Mouse (Mus musculus): Measurements from ENCODE around the gene Tmem238l. TPM values are rescaled to one million over a fixed set of nuclear protein-coding genes. Genes with fewer than 3 reads are reported as not detected.
A peak's percentile ranks its signal among the peaks of the same experiment; 100 is the strongest.

The Tmem238l gene
- polyA plus RNA-seq (2014; fragmentation: Nextera tagmentation; extraction: Ambion mirVana), result not detected in 2 replicates

DNA sequence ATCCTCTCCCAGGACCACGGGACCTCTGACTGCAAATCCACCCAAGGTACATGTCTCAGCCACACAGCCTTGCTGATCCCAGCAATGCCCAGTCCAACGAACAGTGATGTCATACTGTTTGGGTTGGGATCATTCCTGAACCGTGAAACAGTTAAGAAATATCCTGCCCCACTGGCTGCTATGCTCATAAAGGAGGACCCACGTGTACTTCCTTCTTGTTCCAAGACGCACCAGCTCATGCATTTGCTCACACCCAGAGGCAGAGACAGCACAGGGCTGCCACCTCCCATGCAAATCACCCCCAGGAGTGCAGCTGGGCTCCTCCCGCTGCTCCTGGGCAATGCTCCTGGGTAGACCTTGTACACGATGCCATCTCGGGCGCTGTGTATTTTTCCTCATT is at the start of gene Tmem238l:
Gene Tmem238l (plus strand): TSS at position 336 of the 400 bp plus-strand sequence.
- no peak within 1 kb of the TSS for H3K9ac ChIP-seq (ENCODE audit: low read length)
- no peak within 1 kb of the TSS for H3K27ac ChIP-seq (ENCODE audit: low read depth, low read length)
- H3K4me2 ChIP-seq (ENCODE audit: low read depth), result no peak within 1 kb of the TSS
- H3K27me3 ChIP-seq (ENCODE audit: control insufficient read depth, insufficient read depth, low read length), result no peaks in the 10 kb centered on the region
- no peak within 1 kb of the TSS for H3K4me3 ChIP-seq (ENCODE audit: low read depth, low read length)
- H3K36me3 ChIP-seq (ENCODE audit: control insufficient read depth, insufficient read depth, low read length), result no peaks in the 10 kb centered on the region
- DNase-seq (ENCODE audit: low spot score), result no peak
- no peaks in the 10 kb centered on the region for H3K9me3 ChIP-seq (ENCODE audit: control insufficient read depth, low read length)
- no peak for ATAC-seq (ENCODE audit: insufficient read depth, low FRiP score, low TSS enrichment)
- 81% methylated on average over 9 of the region's 9 CpGs for WGBS
- H3K4me1 ChIP-seq (ENCODE audit: control insufficient read depth, insufficient read depth, low read length), result no peaks in the 10 kb centered on the region

DNA sequence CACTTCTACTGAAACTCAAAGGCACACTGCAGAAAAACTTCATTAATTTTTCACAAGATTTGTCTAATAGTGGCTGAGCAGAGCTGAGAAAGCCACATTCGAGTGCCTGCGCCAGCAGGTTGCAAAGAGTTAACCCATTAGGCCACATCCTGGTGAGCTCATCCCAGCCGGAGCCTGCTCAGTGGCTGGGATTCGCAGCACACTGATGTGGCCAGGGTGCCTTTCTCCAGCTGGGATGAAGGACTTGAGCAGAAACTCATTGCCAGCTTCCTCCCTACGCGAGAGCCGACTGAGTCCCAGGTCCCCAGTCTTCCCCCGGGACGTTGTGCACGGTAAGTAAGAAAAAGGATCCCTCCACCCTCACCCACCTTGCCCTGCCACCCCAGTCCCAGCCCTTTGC is 44.6 kb upstream of the Tmem238l start, which contains the start of gene Pirt:
Gene Pirt (plus strand): TSS at position 171 of the 400 bp plus-strand sequence.
- H3K36me3 ChIP-seq (ENCODE audit: control insufficient read depth, insufficient read depth, low read length), result no peaks in the 10 kb centered on the region
- no peak within 1 kb of the TSS for H3K9ac ChIP-seq (ENCODE audit: low read length)
- H3K9me3 ChIP-seq (ENCODE audit: control insufficient read depth, low read length), result no peaks in the 10 kb centered on the region
- ATAC-seq (ENCODE audit: insufficient read depth, low FRiP score, low TSS enrichment) (no peak), DNase-seq (ENCODE audit: low spot score) (no peak)
- WGBS, result 54% methylated on average over 10 of the region's 10 CpGs
- H3K27me3 ChIP-seq (ENCODE audit: control insufficient read depth, insufficient read depth, low read length), result no peaks in the 10 kb centered on the region
- no peak within 1 kb of the TSS for H3K27ac ChIP-seq (ENCODE audit: low read depth, low read length)
- H3K4me3 ChIP-seq (ENCODE audit: low read depth, low read length), result no peak within 1 kb of the TSS
- H3K4me1 ChIP-seq (ENCODE audit: control insufficient read depth, insufficient read depth, low read length), result no peaks in the 10 kb centered on the region
- no peak within 1 kb of the TSS for H3K4me2 ChIP-seq (ENCODE audit: low read depth)

DNA sequence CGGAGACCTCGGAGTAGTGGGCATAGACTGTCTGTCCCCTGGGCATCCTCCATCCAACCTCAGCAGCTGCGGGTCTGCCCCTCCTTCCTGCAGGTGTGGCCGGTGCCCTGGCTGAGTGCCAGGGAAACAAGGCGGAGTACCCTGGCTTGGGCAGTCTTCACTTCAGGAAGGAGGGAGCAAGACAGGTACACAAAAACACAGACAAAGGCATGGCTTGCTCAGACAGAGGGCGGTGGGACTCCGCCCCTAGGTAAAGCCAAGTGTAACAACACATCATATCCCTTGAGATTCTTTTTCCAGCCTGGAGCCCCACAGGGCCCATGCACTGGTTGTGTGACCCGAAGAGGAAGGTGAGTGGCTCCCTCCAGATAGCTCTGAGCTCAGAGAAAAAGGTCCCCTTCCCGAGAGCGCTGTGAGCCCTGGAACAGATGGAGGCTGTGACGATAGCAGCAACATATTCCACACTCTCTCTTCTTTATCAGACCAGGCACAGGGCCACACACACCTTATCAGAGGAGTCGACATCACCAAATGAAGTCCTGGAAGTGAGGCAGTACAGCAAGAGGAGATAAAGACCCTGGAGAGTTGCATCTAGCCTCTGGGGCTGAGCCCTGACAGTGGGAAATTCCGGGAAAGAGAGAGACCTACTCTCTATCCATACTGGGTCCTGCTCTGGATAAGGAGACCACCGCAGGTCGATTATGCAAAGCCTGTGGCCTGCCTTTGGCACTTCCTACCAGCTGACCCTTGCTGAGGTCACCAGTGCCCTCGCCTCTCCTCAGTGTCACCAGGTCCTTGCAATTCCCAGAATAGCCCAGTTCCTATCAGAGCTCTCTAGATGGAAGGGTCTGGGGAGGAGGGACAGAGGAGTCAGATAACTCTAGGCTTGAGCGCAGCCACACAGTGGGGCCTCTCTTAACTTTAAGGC is 43.6 kb upstream of the Tmem238l start:
- no peaks in the 10 kb centered on the region for H3K9me3 ChIP-seq (ENCODE audit: control insufficient read depth, low read length)
- no peak overlapping the region for H3K4me2 ChIP-seq (ENCODE audit: low read depth)
- H3K4me1 ChIP-seq (ENCODE audit: control insufficient read depth, insufficient read depth, low read length), result no peaks in the 10 kb centered on the region
- H3K27me3 ChIP-seq (ENCODE audit: control insufficient read depth, insufficient read depth, low read length), result no peaks in the 10 kb centered on the region
- DNase-seq (ENCODE audit: low spot score) (no peak), ATAC-seq (ENCODE audit: insufficient read depth, low FRiP score, low TSS enrichment) (no peak)
- H3K4me3 ChIP-seq (ENCODE audit: low read depth, low read length), result no peak overlapping the region
- WGBS, result 67% methylated on average over 16 of the region's 17 CpGs
- no peaks in the 10 kb centered on the region for H3K36me3 ChIP-seq (ENCODE audit: control insufficient read depth, insufficient read depth, low read length)
- no peak overlapping the region for H3K9ac ChIP-seq (ENCODE audit: low read length)
- H3K27ac ChIP-seq (ENCODE audit: low read depth, low read length), result no peak overlapping the region

DNA sequence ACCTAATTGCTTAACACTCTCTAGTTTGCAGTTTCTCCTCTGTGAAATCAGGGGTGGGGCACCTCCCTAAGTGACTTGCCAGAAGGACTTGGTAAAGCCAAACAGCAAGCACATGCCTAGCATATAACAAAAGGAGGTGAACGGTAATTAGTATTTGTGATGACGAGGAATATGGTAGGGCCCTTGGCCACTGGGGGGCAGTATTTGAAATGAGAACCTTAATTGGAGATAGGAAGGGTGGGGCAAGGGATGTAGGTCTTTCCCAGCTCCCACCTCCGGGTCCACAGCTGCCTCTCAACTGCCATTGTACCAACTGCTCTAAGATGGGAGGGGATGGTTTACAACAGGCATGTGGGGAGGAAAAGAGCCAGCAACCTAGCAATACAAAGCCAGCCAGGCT is 42.2 kb upstream of the Tmem238l start:
- no peaks in the 10 kb centered on the region for H3K9me3 ChIP-seq (ENCODE audit: control insufficient read depth, low read length)
- no peak overlapping the region for H3K9ac ChIP-seq (ENCODE audit: low read length)
- H3K4me2 ChIP-seq (ENCODE audit: low read depth), result no peak overlapping the region
- ATAC-seq (ENCODE audit: insufficient read depth, low FRiP score, low TSS enrichment), result no peak
- H3K4me1 ChIP-seq (ENCODE audit: control insufficient read depth, insufficient read depth, low read length), result no peaks in the 10 kb centered on the region
- H3K4me3 ChIP-seq (ENCODE audit: low read depth, low read length), result no peak overlapping the region
- H3K27me3 ChIP-seq (ENCODE audit: control insufficient read depth, insufficient read depth, low read length), result no peaks in the 10 kb centered on the region
- no peak overlapping the region for H3K27ac ChIP-seq (ENCODE audit: low read depth, low read length)
- WGBS, result 29% methylated on average over 3 of the region's 3 CpGs
- no peaks in the 10 kb centered on the region for H3K36me3 ChIP-seq (ENCODE audit: control insufficient read depth, insufficient read depth, low read length)
- DNase-seq (ENCODE audit: low spot score), result peak; percentile 46

DNA sequence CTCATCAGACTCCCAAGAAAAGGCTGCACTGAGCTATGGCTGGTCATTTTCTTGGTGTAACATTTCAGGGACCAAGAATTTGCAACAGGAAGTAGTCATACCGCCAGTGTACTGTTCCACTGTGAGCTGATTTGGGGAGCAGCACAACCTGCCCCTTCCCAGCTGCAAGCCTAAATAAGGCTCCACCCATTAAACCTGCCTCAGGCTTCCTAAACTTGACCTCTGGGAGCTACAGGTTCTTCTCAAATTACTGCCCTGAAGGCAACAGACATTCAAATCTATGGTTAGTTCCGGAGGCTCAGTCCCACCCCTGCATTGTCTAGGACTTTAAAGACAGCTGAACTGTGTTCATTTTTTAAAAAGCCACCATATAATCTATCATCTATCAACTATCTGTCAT is 36.4 kb upstream of the Tmem238l start:
- ATAC-seq (ENCODE audit: insufficient read depth, low FRiP score, low TSS enrichment), result no peak
- no peak overlapping the region for H3K9ac ChIP-seq (ENCODE audit: low read length)

DNA sequence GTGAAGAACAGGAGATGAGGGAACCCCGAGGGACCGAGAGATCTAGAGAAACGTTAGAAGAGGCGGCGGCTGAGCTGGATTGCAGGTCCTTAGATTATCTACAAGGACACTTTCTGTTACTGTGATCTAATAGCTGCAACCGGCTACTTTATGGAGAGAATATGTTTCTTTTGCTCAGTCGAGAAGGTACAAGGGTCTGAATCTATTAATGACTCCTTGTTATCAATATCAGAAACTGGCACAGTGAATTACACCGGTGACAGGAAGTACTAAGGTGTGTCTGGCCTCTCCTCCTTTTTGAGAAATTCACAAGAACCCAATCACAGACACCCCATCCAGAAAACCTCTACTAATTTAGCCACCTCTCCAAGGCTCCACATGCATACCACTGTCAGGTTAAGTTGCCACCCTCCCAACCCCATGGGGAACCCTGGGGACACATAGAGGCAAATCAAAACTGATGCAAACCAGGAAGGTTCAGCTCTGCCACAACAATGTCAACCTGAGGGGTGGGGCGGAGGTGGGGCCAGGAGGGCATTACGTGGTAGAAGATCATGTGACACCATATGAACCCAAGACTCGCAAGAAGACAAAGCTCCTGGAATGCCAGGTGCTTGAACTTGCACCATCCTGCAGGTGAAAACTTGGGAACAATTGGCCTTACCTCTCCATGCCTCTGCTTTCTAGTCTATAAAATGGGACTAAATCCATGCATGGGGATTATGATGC is 32.2 kb upstream of the Tmem238l start:
- no peaks in the 10 kb centered on the region for H3K27me3 ChIP-seq (ENCODE audit: control insufficient read depth, insufficient read depth, low read length)

More for the DNA sequence above, 36.4 kb upstream of the Tmem238l start:
- no peaks in the 10 kb centered on the region for H3K4me1 ChIP-seq (ENCODE audit: control insufficient read depth, insufficient read depth, low read length)
- no peak overlapping the region for H3K4me2 ChIP-seq (ENCODE audit: low read depth)
- H3K9me3 ChIP-seq (ENCODE audit: control insufficient read depth, low read length), result no peaks in the 10 kb centered on the region
- no peak overlapping the region for H3K4me3 ChIP-seq (ENCODE audit: low read depth, low read length)
- no peak overlapping the region for H3K27ac ChIP-seq (ENCODE audit: low read depth, low read length)
- DNase-seq (ENCODE audit: low spot score), result no peak
- no peaks in the 10 kb centered on the region for H3K36me3 ChIP-seq (ENCODE audit: control insufficient read depth, insufficient read depth, low read length)
- H3K27me3 ChIP-seq (ENCODE audit: control insufficient read depth, insufficient read depth, low read length), result no peaks in the 10 kb centered on the region
- WGBS, result 53% methylated on average over 2 of the region's 2 CpGs

DNA sequence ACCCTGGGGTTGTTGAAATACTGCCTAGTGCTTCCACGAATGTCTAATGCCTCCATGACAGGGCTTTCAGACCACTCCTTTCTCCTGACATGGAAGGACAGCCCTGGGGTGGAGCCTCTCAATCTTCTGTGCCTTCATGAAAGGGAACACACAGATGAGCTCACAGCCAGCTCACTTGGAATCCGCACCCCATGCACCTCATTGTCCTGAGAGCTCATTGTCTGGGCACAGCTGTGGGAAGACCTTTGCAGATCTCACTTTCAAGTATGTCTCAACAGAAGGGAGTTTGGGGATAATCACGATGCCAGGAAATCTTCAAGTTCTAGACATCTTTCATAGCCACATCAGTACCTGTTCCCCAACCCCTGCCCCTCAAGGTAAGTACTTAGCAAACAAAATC is 28.1 kb upstream of the Tmem238l start:
- Histone ChIP-seq H3K4me2 (ENCODE audit: low read depth) (no peak overlapping the region), H3K27ac (ENCODE audit: low read depth, low read length) (no peak overlapping the region), H3K36me3 (ENCODE audit: control insufficient read depth, insufficient read depth, low read length) (no peaks in the 10 kb centered on the region), H3K9ac (ENCODE audit: low read length) (no peak overlapping the region), H3K4me1 (ENCODE audit: control insufficient read depth, insufficient read depth, low read length) (no peaks in the 10 kb centered on the region), H3K4me3 (ENCODE audit: low read depth, low read length) (no peak overlapping the region), H3K27me3 (ENCODE audit: control insufficient read depth, insufficient read depth, low read length) (no peaks in the 10 kb centered on the region), H3K9me3 (ENCODE audit: control insufficient read depth, low read length) (no peaks in the 10 kb centered on the region)
- 69% methylated on average over 3 of the region's 3 CpGs for WGBS
- ATAC-seq (ENCODE audit: insufficient read depth, low FRiP score, low TSS enrichment), result no peak
- DNase-seq (ENCODE audit: low spot score), result no peak

More for the DNA sequence above, 32.2 kb upstream of the Tmem238l start:
- DNase-seq (ENCODE audit: low spot score), result no peak
- H3K27ac ChIP-seq (ENCODE audit: low read depth, low read length), result no peak overlapping the region
- no peak for ATAC-seq (ENCODE audit: insufficient read depth, low FRiP score, low TSS enrichment)
- no peaks in the 10 kb centered on the region for H3K36me3 ChIP-seq (ENCODE audit: control insufficient read depth, insufficient read depth, low read length)
- no peaks in the 10 kb centered on the region for H3K9me3 ChIP-seq (ENCODE audit: control insufficient read depth, low read length)
- H3K9ac ChIP-seq (ENCODE audit: low read length), result no peak overlapping the region
- 84% methylated on average over 11 of the region's 11 CpGs for WGBS
- H3K4me2 ChIP-seq (ENCODE audit: low read depth), result no peak overlapping the region
- no peaks in the 10 kb centered on the region for H3K4me1 ChIP-seq (ENCODE audit: control insufficient read depth, insufficient read depth, low read length)
- no peak overlapping the region for H3K4me3 ChIP-seq (ENCODE audit: low read depth, low read length)

DNA sequence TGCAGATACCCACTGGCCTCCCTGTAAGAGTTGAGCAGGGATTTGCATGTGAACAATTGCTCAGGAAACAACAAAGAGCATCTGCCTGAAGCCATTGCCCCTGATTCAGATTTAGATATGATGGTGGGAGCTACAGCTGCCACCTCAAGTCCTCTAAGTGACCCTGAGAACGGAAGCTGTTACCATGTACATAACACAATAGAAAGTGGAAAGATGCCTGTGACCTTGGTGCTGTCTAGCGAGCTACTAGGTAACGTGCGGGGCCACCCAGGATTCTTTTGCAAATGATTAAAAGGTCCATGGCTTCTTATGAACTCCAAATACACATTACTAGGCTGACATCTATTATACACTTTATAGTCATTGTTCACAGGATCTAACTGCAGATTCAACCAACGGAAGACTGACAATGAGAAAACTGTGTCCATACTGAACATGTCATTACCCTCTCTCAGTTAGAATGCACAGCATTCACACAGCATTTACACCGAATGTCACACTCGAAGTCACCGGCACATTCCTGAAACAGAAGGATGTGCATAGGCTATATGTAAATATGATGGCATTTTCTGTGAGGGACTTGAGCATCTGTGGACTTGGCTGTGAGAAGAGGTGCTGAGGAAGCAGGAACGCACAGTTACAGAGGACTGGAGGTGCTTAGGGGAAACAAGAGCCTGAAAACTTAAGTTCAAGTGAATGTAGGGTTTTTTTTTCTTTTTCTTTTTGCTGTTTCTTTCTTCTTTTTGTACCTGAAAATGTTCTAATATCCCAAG is 23.4 kb upstream of the Tmem238l start:
- ATAC-seq (ENCODE audit: insufficient read depth, low FRiP score, low TSS enrichment), result no peak
- WGBS, result 77% methylated on average over 9 of the region's 9 CpGs

More for the DNA sequence above, 23.4 kb upstream of the Tmem238l start:
- no peak overlapping the region for H3K9ac ChIP-seq (ENCODE audit: low read length)
- H3K4me1 ChIP-seq (ENCODE audit: control insufficient read depth, insufficient read depth, low read length), result no peaks in the 10 kb centered on the region
- H3K27ac ChIP-seq (ENCODE audit: low read depth, low read length), result no peak overlapping the region
- H3K4me2 ChIP-seq (ENCODE audit: low read depth), result no peak overlapping the region
- no peaks in the 10 kb centered on the region for H3K9me3 ChIP-seq (ENCODE audit: control insufficient read depth, low read length)
- no peaks in the 10 kb centered on the region for H3K27me3 ChIP-seq (ENCODE audit: control insufficient read depth, insufficient read depth, low read length)
- DNase-seq (ENCODE audit: low spot score), result no peak
- H3K36me3 ChIP-seq (ENCODE audit: control insufficient read depth, insufficient read depth, low read length), result no peaks in the 10 kb centered on the region
- no peak overlapping the region for H3K4me3 ChIP-seq (ENCODE audit: low read depth, low read length)
